Mouse (Mus musculus) hematopoietic stem cell, adult 5-6 weeks (primary cell): ENCODE measurements around the gene Xrcc3. TPM values are rescaled to one million over a fixed set of nuclear protein-coding genes. Genes with fewer than 3 reads are reported as not detected.
A peak's percentile ranks its signal among the peaks of the same experiment; 100 is the strongest.

Source experiments
- ATAC-seq, 2 experiments: fragments of 125-278 bp in 1 of 2; replicated peaks in 1 of 2; 2 replicates each; pipeline ENCODE4 v1.8.0; 2016 to 2017; ENCODE audit warnings: inconsistent platforms in 2 of 2, mild to moderate bottlenecking in 2 of 2, moderate number of reproducible peaks in 2 of 2, low read depth in 1 of 2, moderate TSS enrichment in 1 of 2; ENCODE audit not compliant: low FRiP score in 2 of 2, poor library complexity in 2 of 2, severe bottlenecking in 2 of 2, insufficient read depth in 1 of 2, low TSS enrichment in 1 of 2
- total RNA-seq: library from RNA; stranded (forward); fragments of 172-1452, 232-1000 nt; gene quantifications from 2 replicates; pipeline ENCODE4 v1.2.3, GENCODE M21; 2017

The Xrcc3 gene
- 9.2 and 9.7 TPM in 2 replicates for total RNA-seq

GRCm38 (mm10) chr12:111813766-111814617 is at the start of gene Xrcc3, which contains the start of gene Zfyve21:
Gene Xrcc3, minus strand, starts transcription at chr12:111813873.
Gene Zfyve21, plus strand, starts transcription at chr12:111814170.
- ATAC-seq, result peak; percentile 89 to 92

- no peak for ATAC-seq
Observed at GRCm38 (mm10) chr12:111855448-111855847, 41.8 kb upstream of the Xrcc3 start.

GRCm38 (mm10) chr12:111853546-111853945 is 39.9 kb upstream of the Xrcc3 start:
- ATAC-seq, result no peak

GRCm38 (mm10) chr12:111853011-111853436 is 39.4 kb upstream of the Xrcc3 start:
- peak; percentile 75 to 84 for ATAC-seq

- peak in 1 of 2 experiments; percentile 29; a peak in 1 of 4 replicates for ATAC-seq
Observed at GRCm38 (mm10) chr12:111851745-111852144, 38.1 kb upstream of the Xrcc3 start.

- ATAC-seq, result no peak
Observed at GRCm38 (mm10) chr12:111851235-111851634, 37.6 kb upstream of the Xrcc3 start.

- no peak for ATAC-seq
Observed at GRCm38 (mm10) chr12:111848300-111848798, 34.7 kb upstream of the Xrcc3 start.

GRCm38 (mm10) chr12:111846815-111847214 is 33.1 kb upstream of the Xrcc3 start:
- no peak for ATAC-seq

- ATAC-seq, result no peak
Observed at GRCm38 (mm10) chr12:111845953-111846352, 32.3 kb upstream of the Xrcc3 start.

- ATAC-seq, result no peak; a peak in 1 of 4 replicates
Observed at GRCm38 (mm10) chr12:111843470-111843869, 29.8 kb upstream of the Xrcc3 start.

GRCm38 (mm10) chr12:111842565-111843433 is 29.1 kb upstream of the Xrcc3 start:
- ATAC-seq, result no peak

- no peak for ATAC-seq
Observed at GRCm38 (mm10) chr12:111833457-111833856, 19.8 kb upstream of the Xrcc3 start.

GRCm38 (mm10) chr12:111832643-111833042 is 19.0 kb upstream of the Xrcc3 start:
- ATAC-seq, result no peak

GRCm38 (mm10) chr12:111830375-111830774 is 16.7 kb upstream of the Xrcc3 start:
- ATAC-seq, result no peak

- no peak for ATAC-seq
Observed at GRCm38 (mm10) chr12:111829954-111830353, 16.3 kb upstream of the Xrcc3 start.

- no peak for ATAC-seq
Observed at GRCm38 (mm10) chr12:111829447-111829846, 15.8 kb upstream of the Xrcc3 start.

GRCm38 (mm10) chr12:111827556-111827955 is 13.9 kb upstream of the Xrcc3 start:
- ATAC-seq, result no peak

- no peak for ATAC-seq
Observed at GRCm38 (mm10) chr12:111821931-111822330, 8.3 kb upstream of the Xrcc3 start.
